Mouse (Mus musculus): ENCODE results near the gene Ccdc110.

Ccdc110 gene

DNA sequence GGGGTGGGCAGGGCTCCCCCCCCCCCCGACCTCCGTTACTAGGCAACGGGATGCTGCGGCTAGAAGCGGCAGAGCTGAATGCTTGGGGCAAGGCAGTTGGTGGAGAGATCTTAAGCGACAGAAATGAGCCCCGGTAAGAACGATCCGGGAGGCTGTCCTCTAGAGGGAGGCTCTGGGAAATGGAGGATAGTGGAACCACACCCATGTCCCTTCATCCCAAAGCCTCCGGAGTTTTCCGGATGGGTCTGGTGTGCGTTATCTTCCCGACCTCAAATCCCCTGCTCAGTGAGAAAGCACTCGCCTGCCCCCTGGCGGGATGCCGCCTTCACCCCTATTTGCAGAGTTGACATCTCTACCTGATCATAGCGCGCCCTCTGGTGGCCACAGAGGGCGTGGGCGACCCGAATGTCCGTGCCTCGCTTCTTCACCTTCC lies at the start of gene Ccdc110:
Ccdc110 (plus strand) TSS at position 38 of the 433 bp plus-strand sequence.
- peak; percentile 65 for DNase-seq (ENCODE audit: low read depth)

DNA sequence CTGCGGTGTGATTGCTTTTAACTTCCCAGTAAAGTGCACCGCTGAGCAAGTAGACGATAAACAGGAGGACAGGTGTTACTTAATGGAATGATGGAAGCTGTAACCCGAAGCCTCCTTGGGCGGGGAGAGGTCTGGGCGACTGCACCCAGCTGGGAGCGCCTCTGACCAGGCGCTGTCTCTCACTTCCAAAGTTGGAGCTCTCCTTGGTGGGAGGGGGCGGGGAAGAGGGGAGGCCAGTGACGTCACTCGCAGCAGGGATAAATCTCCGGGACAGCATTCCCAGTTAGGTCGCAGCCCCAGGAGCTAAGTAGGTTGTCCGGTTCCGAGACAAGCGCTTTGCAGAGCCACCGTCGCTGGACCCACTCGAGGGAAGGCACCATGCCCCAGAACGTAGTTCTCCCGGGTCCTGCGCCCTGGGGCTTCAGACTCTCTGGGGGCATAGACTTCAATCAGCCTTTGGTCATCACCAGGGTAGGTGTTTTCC lies 49.2 kb upstream of the Ccdc110 start, which contains the start of gene Pdlim3:
Pdlim3 (plus strand) TSS at position 260 of the 484 bp plus-strand sequence.
- DNase-seq (ENCODE audit: low read depth): no peak

DNA sequence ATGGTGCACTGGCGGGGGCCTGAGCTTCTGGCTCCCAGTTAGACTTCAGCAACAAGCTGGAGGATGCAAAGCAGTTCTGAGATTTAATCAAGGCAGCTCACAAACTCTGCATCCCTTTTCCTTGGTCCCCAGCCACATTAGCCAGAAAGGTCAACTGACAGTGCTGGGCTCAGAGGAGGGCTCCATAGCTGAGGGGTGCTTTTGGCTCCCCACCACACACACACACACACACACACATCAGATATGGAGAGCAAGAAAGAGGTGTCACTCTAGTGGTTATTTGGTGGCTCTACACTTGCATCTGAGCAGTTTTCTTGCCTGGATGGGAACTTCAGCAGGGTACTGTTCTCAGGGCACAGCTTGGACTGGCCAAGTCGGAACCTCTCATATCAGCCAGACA lies 48.6 kb upstream of the Ccdc110 start:
- no peak for DNase-seq (ENCODE audit: low read depth)

- no peak for DNase-seq (ENCODE audit: low read depth)
Measured at GRCm38 (mm10) chr8:45889737-45890136, 44.7 kb upstream of the Ccdc110 start.

GRCm38 (mm10) chr8:45896590-45896989 lies 37.8 kb upstream of the Ccdc110 start:
- no peak for DNase-seq (ENCODE audit: low read depth)

DNA sequence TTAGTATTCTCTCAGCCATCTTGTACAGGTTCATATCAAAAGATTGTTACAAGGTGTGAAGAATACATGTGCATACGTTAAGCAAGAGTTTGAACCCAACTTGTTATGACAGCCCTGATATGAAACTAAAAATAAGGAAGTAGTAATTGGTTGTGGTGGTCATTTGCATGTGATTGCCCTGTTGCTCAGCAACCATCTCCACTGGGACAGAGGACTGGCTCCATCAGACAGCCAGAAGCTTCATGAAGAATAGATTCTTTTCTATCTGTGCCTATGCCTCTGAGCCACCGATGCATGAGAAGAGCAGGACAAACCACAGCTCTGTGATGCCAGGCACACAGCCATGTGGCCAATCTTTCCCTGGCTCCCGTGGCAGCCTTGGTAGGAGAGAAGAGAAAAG lies 34.6 kb upstream of the Ccdc110 start:
- no peak for DNase-seq (ENCODE audit: low read depth)

DNA sequence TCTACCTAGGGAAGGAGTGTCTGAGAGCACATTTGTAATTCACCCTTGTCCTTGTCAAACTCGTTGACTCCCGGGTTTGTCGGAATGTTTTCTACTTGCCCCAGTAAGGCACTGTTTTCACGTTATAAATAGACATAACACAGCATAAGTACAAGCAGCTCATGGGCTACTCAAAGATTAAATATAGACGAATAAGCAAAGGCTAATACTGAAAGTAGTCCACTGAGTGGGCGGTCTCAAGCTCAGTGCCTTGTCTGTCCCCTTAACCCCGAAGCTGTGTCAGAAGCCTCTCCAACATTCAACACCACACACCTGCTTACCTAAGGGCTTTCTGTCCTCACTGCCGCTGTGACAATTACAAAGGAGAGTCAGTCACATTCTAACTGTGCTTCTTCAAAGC lies 32.8 kb upstream of the Ccdc110 start:
- no peak for DNase-seq (ENCODE audit: low read depth)

- no peak for DNase-seq (ENCODE audit: low read depth)
Measured at GRCm38 (mm10) chr8:45903659-45904058, 30.8 kb upstream of the Ccdc110 start.

DNA sequence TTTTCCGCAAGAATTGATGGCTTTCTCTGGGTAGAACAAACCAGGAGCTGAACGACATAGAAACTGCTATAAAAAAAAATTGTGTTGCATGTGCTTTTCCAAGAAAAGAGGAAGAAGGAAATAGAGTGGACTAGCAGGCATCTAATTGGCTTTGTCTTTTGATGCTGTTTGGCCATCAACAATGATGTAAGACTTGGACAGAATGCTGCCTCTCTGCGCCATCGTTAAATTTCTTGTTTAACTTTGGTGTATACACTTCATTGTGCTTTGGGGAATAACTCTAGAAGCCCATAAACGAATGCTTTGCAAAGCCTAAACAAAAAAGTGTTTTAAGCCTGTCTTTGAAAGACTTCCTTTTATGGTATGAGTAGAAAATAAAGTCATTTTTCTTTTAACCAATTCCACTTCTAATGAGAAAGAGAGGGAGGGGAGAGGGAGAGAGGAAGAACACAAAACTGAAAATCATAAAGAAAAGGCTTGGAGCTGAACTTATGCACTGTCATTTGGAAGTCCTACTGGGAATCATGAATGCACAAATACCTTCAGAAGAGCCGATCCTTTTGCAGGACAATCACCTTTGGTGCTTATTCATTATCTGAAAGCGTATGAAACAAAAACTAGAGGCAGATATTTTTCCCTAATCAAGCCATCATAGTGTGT lies 28.7 kb upstream of the Ccdc110 start:
- DNase-seq (ENCODE audit: low read depth): no peak

DNA sequence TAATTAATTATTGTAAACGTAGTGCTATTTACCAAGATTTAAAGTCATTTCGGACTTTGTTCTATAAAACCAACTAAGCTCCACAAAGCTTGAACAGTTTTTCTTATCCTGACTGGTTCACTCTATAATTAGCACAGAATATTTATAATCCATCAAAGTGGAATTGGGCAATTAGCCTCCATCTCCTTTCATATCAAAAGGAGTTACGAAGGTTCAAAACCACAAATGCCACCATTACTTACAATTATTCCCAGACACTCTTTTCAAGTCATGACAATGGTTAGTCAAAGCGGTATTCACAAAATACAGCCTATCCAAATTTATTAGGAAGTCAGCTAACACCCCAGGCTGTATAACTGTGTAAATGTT lies 28.2 kb upstream of the Ccdc110 start:
- no peak for DNase-seq (ENCODE audit: low read depth)

DNA sequence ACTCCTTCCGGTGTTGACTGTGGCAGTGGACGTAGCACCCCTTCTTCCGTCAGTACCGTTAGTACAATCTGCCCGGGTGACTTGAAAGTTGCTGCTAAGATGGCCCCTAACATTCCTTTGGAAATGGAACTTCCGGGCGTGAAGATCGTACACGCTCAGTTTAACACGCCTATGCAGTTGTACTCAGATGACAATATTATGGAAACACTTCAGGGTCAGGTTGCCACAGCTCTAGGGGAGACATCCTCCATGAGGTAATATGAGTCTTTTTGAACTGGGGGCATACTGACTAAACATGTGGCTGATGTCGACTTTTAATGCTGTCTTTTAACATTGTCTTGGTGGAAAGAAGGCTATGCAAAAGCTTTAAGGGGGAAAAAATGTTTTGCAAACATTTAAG lies 20.7 kb upstream of the Ccdc110 start:
- DNase-seq (ENCODE audit: low read depth): no peak

DNA sequence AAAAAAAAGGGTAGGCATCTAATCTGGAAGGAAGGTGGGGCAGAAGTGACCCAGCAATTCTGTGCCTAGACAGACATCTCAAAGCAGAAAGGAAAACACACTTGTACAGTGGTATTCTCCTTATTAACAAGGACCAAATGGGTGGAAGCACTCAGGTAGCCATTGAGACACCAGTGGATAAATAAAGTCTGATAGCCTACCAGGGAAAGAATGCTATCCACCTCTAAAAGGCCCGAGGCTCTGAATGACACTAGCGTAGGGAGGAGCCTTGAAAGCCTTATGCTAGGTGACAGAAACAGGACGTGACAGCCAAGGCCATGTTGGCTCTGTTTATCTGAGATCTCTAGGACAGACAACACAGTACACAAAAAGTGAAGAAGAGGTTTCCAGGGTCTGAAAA lies 17.9 kb upstream of the Ccdc110 start:
- no peak for DNase-seq (ENCODE audit: low read depth)

- no peak for DNase-seq (ENCODE audit: low read depth)
Measured at GRCm38 (mm10) chr8:45917040-45917679, 17.3 kb upstream of the Ccdc110 start.

GRCm38 (mm10) chr8:45918891-45919290 lies 15.5 kb upstream of the Ccdc110 start:
- DNase-seq (ENCODE audit: low read depth): no peak

DNA sequence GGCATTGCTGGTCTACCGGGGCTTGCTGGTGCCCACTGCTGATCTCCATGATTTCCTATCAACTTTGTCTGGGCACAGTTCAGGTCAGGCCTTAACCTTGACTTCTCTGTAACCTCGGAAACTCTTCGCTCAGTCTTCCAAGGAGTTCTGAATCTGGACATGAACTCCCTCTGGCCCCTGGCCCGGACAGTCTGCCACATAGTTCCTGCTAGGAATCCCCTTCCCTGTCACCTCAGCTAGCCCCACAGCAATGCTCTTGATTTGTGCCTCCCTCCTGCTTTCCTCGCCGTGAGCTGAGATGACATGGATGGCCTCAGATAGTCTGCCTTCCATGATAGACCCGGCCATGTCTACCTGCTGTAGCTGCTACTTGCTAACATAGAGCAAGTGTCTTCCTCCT lies 14.0 kb upstream of the Ccdc110 start:
- DNase-seq (ENCODE audit: low read depth): no peak

DNA sequence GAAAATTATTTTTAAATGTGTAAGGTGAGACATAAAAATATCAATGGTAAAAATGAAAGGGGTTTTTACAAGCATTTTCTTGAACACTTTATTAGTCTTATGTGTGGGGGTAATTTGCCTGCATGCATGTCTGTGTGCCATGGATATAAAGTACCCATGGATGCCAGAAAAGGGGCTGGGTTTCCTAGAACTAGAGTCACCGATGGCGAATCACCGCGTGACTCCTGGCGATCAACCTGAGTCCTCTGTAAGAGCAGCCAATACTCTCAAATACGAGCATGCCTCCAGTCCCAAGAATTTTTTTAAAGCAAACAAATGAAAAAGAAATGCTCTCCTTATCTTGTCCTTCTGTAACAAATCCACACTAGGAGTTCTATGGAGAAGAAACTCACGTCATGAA lies 12.3 kb upstream of the Ccdc110 start:
- DNase-seq (ENCODE audit: low read depth): no peak

DNA sequence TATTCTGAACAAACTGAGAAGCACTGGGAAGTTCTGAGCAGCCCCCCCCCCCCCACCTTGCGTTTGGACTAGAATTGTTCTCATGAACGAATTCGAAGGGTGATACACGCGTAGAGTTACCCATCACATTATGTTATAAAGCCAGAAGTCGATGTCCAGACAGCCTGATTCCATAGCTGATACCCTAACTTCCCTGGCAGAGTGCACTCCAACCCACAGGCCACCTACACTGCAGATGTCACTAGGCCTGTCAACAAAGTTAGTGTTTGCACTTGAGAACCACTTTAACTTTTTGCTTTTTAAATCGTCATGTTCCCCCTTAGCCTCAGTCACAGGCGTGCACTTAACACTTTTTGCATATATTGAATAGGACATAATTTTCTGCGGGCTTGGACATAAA lies 2.6 kb downstream of the Ccdc110 start:
- DNase-seq (ENCODE audit: low read depth): no peak

DNA sequence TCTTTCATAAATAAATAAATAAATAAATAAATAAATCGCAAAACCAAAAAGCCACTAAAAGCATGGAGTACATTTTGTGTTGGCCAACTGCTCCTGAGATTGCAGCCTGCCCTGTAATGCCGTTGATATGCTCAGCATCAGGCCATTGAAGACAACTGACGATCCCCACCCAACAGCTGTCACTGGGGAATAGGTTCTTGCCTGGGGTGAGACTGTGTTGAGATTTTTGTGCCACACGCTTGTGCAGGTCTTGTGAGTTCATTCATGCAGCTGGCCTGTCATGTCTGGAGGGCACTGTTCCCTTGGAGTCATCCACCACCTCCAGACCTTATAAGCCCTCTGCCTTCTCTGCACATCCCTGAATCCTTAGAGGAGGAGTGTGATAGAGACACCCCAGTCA lies 11.9 kb downstream of the Ccdc110 start:
- DNase-seq (ENCODE audit: low read depth): no peak

GRCm38 (mm10) chr8:45950622-45951021 lies 16.2 kb downstream of the Ccdc110 start:
- no peak for DNase-seq (ENCODE audit: low read depth)

- DNase-seq (ENCODE audit: low read depth): no peak
Measured at GRCm38 (mm10) chr8:45970894-45971293, 36.5 kb downstream of the Ccdc110 start.

GRCm38 (mm10) chr8:45973988-45974505 lies 39.6 kb downstream of the Ccdc110 start:
- no peak for DNase-seq (ENCODE audit: low read depth)

DNA sequence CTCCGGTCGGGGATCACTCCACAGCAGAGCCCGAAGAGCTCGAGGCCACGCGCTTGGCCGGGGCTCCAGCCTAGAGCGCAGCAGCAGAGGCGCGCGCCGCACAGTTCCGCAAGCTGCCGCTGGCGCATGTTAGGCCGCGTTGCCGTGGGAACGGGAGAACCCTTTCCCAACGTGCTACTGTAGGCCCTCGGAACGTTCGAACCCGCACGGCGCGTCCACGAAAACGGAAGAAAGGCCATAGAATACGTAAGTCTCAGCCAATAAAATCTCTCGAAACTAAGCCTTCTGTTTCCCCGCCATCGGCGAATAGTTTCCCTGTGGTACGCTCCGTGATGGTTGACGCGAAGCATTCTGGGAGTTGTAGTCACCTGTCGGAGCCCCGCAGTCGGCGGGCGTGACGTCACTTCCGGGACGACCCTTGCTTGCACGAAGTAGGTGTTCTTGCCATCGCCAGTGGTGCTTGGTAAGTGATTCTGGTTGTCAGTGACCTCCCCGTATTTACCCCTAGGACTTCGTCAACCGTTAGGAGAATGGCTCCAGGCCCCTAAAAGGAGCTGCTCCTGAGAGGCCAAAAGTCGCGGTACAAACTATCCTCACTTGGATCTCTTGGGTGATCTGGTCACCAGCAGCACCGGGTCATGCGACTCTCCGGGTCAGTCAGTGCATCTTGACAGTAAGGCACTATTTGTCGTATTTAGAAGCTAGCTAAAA lies 40.9 kb downstream of the Ccdc110 start, which contains the start of the genes 1700029J07Rik and Ufsp2:
1700029J07Rik (minus strand) TSS at position 127 of the 711 bp plus-strand sequence.
Ufsp2 (plus strand) TSS at position 403 of the 711 bp plus-strand sequence.
- peak; percentile 97 for DNase-seq (ENCODE audit: low read depth)
